Mouse (Mus musculus): Measurements from ENCODE around the gene Trim8. TPM values are rescaled to one million over a fixed set of nuclear protein-coding genes. Genes with fewer than 3 reads are reported as not detected.

Gene Trim8
- total RNA-seq, 2 experiments from 2014 or later, result 113 to 119 TPM

DNA sequence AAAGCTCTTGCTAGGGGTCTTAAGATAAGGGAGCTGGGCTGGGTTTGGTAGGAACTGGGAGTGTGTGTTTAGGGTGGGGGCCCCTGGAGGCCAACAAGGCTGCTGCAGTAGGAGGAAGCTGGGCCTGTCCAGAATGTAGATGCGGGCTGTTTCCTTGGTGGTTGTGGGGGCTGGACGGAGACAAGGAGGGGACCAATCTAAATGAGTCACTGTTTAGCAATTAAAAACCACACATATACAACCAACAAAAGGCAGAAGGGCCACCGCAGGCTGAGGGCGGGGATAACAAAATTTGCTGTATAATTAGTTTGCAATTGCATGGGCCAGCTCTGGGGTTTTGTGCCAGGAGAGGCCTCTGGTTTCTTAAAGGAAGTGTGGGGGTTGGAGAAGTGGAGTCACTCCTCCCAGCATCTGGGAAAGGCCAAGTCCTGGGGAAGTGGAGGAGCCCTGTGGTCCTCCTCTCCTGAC lies 2.6 kb downstream of the Trim8 start:
- intact Hi-C loops (cut with DNase I), result no loop called here
- DNase-seq, result no peak

DNA sequence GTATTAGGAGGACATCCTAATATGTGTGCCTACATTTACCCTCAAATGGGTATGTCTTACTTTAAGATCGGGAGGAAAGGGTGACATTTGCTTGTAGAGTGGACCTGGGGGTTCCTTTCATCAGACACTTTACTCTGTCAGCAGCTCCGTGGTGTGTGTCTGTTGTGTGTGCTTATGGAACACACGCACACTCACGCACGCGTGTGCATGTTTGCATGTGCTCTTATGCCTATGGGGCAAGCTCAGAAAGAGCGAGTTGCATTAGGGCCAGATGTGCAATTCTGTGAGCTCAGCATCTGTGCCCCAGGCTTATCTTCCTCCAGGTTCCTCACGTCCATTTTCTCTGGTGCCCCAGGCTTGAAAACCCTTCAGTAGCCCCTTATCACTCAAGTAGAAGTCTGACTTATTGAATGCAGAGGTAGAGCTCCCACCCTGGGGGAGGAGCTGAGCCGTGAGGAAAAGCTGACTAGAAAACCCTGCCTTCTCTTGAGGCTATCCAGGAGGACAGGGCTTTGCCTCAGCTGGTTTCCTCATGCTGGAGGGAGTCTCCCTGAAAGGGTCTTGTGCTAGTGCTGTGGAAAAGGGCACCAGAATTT lies 3.4 kb downstream of the Trim8 start:
- intact Hi-C loops (cut with DNase I), result no loop called here
- DNase-seq, result no peak

DNA sequence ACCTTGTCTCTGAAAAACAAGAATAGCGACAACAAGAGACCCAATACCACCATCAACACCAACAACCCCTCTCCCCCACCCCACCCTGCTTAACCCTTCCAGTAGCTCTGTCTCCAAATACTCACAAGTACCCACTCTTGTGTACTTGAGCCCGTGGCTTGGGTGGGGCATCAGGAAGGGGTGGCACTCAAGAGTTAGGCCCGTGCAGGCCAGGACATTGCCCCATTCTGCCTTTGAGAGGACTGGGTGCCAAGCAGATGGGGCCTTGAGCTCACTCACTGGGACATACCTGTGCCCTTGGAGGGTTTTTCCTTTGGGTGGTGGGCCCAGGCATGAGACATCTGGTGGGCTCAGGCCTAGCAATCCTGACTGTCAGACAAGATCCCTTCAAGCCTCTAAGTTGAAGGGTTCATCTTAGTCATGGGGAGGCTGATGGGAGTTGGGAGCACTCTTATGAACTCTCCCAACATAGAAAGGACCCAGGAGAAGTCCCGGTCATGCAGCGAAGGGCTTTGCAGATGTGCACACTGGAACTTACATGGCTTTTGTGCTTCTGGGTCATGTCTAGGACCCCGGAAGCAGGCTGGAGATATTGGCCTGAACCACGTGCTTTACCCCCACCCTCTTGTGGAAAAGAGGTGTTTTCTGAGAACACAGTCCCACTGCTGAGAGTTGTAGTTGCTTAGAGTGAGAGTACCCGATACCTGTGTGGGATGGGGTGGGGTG lies 4.3 kb downstream of the Trim8 start:
- DNase-seq, result no peak
- intact Hi-C loops (cut with DNase I), result no loop called here

DNA sequence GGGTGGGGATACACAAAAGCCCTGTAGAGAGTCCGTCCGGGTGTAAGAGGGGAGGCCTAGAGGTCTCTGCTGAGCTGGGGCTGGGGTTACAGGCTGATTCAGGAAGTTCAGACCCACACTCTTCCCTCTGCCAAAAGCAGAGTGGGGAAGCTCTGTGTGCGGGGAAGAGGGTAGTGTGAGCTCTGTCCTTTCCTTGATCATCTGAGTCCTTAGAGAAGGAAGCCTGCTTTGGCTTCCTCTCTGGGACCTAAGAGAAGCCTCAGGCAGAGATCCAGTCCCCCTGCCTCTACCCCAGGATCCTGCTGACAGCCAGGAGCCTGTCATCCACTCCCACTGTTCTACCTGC lies 4.8 kb downstream of the Trim8 start:
- intact Hi-C loops (cut with DNase I), result no loop called here
- DNase-seq, result no peak

DNA sequence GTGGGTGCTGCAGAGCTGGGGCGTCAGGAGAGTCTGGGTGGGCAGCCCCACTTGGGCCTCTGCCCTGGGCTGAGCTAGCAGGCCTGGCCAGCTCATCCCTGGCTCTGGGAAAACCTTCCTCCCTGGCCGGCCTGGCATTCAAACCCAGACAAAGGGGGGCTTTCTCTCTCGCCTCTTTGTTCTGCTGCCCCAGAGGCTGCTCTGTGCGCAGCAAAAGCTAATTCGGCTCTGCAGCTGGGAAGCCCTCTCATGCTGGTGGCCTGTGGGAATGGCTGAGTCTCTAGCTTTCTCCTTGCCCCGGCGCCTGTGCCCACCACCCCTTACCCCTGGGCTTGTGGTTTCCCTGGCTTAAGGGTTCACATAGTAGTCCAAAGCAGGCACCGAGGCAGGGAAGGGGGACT lies 5.7 kb downstream of the Trim8 start:
- intact Hi-C loops (cut with DNase I), result no loop called here
- DNase-seq, result peak; percentile 59

DNA sequence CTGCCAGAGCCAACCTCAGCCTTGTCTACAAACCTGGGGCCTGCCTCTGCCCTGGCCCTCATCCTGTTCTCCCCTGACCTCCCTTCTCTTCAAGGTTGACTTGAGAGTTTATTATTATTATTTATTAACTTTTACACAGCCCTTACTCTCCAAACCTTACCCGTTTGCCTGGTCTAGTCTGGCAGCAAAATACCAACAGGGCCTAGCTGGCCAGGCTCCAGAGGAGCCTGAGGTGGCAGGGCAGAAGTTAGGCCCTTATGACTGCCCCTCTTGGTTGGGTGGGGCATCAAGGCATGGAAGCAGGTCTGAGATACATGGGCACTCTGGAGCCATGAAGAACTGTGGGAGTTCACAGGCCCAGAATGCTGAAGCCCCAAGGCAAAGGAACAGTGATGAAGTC lies 6.3 kb downstream of the Trim8 start:
- DNase-seq, result no peak
- intact Hi-C loops (cut with DNase I), result no loop called here

DNA sequence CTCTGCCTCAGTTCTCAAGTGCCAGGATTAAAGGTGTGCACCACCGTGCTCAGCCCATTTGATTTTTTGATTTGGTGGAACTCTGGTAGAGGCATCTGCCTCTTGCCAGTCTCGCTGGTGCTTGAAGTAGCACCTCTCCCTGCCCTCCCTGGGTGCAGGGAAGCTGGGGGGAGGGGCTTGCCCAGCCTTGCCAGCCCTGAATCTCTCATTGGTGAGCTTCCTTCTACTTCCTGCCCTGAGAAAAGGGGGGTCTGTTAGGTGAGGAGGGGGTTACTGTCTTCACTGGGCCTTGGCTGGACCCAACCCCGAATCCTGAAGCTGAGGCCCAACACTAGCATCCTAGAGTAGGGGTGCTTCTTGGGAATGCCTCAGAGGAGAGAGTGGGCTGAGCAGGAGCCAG lies 7.2 kb downstream of the Trim8 start:
- DNase-seq, result no peak
- intact Hi-C loops (cut with DNase I), result no loop called here

DNA sequence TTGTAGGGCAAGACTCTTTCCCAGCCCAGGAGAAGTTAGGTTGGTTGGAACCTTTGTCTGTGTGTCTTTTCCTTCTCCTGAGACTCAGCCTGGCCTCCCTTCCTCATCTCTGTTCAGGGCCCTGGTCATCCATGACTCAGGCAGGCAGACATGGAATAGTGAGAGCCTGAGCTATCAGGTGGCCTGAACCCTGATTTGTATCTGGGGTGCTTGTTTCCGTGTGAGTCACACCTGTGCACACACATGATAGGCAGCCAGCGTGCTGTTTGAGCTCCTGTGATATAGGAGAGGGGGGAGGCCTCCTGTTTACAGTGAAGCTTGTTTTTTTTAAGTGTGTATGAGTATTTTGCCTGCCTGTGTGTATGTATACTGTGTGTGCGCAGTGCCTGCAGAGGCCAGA lies 7.7 kb downstream of the Trim8 start:
- intact Hi-C loops (cut with DNase I), result no loop called here
- no peak for DNase-seq

DNA sequence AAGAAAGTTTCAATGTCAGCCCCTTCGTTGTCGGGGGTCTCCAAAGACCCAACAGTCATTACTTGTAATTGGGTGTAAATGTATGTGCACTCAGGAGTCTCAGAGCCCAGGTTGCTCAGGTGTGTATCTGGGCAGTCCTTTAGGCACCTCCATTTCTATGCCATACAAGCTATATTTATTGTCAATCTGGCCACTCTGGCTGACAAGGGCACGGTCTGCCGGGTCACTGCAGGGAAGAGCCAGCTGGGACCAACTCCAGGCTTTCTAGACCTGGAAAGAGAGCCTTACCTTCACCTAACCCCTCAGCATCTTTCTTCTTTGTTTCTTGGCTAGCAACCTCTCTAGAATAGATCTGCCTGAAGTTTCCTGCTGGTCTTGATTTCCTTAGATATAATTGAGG lies 8.2 kb downstream of the Trim8 start:
- intact Hi-C loops (cut with DNase I), result no loop called here
- no peak for DNase-seq

DNA sequence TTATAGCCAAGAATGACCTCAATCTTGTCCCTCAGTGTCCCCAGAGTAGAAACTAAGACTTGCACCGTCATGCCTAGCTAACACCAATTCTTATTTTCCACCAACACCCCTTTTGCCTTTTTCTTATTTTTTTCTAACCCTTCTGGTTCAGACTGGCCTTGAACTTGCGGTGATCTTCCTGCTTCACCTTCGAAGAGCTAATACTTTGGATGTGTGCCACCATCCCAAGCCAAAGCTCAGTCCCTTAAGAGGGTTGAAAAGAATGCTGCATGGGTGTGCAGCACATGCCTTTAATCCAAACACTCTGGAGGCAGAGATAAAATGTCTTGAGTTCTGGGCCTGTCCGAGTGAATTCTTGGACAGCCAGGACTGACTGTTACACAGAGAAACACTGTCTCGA lies 8.9 kb downstream of the Trim8 start:
- no peak for DNase-seq
- intact Hi-C loops (cut with DNase I), result no loop called here

DNA sequence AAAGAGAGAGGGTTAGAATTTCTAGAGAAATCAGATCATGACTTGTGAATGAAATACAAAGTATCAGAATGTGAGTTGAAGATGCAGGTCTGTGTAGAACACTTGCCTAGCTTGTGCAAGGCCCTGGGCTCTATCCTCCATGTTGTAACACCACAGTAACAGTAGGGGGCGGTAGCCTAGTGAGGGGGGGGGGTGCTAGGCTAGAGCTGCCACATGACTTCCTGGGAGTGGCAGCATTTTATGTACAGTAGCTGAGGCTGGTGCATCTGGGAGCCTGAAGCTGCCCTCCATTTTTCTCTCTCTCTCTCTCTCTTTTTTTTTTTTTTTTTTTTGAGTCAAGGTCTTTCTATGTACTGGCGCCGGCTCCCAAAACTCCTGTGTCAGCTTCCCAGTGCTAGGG lies 9.3 kb downstream of the Trim8 start:
- no peak for DNase-seq
- intact Hi-C loops (cut with DNase I), result no loop called here

DNA sequence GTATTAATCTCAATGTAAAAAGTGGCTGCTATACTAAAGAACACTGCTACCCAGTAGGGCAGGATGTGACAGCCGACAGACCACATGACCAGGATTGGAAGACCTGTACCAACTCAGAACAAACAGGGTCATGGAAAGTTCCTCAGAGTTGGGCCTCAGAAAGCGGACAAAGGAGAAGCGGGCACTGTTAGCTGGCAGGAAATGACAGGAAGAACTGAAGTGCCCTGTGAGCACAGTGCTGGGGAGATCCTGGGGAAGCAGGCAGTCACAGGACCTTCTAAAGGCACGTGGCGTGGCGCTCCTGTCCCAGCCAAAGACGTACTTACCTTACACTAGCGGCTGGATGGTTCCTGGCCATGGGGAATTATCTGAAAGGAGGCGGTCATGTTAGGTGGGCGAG lies 9.8 kb downstream of the Trim8 start:
- no peak for DNase-seq
- intact Hi-C loops (cut with DNase I), result no loop called here

DNA sequence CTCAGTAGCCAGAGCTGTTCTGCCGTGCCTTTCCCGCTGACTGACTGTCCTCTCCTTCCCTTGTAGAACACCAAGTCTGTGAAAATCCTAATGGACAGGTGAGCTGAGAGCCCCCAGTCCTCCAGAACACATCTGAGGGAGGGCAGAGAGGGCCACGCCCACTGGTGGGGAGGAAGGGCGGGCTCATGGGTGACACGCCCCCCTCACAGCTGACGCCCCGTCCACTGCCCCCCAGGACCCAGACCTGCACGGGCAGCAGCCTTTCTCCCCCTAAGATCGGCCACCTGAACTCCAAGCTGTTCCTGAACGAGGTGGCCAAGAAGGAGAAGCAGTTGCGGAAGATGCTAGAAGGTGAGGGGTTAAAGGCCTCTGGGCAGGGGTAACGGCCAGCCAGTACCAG lies 12.9 kb downstream of the Trim8 start:
- DNase-seq, result no peak
- intact Hi-C loops (cut with DNase I), result no loop called here

DNA sequence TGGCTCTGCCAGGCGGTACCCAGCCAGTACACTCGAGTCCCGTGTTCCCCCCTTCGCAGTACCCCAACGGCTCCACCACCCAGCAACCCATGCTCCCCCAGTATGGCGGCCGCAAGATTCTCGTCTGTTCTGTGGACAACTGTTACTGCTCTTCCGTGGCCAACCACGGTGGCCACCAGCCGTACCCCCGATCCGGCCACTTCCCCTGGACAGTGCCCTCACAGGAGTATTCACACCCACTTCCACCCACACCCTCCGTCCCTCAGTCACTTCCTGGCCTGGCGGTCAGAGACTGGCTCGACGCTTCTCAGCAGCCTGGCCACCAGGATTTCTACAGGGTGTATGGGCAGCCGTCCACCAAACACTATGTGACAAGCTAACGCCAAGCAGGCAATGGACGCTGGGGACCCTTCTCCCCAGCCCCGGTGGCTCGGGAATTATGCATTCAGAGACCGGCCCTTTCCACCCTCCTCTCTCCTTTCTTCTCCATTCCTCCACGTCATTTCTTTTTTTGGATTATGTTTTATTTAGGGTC lies 13.9 kb downstream of the Trim8 start:
- intact Hi-C loops (cut with DNase I), result no loop called here
- DNase-seq, result no peak

DNA sequence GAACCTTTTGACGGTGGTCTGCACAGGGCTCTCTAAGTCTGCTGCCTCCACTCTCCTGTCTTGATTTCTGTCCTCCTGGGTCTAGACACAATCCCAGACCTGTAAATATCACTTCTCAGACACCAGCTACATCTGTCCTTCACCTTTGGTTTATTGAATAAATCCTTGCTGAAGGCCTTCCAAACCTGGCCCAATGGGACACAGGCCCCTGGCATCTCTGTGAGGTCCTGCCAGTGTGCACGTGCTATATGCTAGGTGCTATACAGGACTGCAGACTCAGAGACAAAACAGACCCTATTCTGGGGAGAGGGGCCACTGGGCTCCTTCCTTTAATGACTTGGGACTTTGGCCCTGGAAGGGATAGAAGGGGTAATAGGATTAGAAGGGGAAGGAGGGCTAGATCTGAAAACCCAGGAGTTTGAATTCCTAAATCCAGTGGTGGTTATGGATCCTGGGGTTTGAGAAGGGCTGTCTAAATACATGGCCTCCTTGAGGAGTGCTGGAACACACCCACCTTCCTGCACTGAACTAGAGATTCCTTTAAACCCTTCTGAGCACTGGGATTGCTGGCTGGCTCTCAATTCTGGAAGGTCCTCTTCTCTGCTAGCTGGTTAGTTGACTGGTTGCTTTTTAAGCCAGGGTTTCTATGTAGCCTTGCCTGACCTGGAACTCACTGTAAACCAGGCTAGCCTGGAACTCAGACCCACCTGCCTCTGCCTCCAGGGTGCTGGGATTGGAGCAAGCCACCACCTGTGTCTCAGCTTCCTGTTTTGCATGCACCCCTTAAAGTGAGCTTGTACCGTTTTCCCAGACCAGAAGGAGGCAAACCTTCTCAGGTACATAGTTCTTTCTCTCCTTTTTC lies 15.4 kb downstream of the Trim8 start:
- intact Hi-C loops (cut with DNase I), result no loop called here
- no peak for DNase-seq

DNA sequence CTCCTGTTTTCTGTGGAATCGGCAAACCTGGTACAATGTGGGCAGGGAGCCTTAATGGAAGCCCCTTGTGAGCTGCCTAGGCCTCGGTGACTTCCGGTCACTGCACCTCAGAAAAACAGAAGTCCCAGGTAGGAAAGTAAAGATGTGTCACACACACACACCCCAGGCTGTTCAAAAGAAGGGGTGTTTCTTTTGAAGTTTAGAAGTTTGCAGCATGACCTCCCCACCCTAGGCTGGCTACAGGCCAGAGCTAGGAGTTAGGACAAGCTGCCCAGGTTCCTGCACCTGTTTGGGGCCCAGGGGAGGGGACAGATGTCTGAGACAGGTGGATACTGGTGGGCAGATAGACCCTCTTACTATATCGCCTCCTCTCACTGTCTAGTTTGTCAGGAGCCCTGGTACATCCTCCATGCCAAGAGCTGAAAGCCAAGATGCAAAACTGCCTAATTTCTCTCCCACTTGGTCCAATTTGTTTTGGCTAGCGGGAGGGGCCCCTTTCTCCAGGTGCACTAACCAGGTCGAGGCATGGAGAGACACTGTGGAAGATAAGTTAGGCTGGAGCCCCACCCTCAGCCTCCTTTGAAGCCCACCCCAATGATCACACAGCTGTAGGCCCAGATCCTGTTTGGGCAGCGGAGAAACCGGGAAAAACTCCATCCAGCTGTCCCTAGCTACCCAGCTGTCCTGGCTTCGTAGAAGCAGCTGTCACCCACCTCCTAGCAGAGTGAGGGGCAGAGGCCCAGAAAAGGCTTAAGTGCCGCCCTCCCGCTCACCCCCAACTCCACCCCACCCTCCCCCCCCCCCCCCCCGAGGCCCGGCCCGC lies 16.2 kb downstream of the Trim8 start:
- intact Hi-C loops (cut with DNase I), result no loop called here
- DNase-seq, result no peak

DNA sequence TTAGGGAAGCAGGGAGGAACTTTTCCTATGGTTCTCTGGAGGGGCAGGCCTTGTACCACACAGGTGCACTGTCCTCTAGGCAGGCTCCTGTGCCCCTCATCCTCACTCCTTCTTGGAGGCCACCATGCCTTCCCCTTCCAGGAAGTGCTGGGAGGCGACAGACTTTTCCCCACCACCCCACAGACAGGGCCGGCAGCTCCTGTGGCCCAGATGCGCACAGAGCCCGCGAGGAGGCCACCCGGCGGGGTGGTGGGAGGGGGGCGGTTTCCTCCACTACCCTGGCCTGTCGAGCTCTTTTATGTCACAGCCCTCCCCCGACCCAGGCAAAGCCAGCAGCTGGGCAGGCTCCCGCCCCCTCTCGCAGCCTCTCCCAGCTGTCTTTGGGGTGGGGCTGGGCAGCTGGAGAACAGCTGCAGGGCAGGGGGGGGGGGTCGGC lies 16.9 kb downstream of the Trim8 start:
- intact Hi-C loops (cut with DNase I), result no loop called here
- DNase-seq, result no peak

DNA sequence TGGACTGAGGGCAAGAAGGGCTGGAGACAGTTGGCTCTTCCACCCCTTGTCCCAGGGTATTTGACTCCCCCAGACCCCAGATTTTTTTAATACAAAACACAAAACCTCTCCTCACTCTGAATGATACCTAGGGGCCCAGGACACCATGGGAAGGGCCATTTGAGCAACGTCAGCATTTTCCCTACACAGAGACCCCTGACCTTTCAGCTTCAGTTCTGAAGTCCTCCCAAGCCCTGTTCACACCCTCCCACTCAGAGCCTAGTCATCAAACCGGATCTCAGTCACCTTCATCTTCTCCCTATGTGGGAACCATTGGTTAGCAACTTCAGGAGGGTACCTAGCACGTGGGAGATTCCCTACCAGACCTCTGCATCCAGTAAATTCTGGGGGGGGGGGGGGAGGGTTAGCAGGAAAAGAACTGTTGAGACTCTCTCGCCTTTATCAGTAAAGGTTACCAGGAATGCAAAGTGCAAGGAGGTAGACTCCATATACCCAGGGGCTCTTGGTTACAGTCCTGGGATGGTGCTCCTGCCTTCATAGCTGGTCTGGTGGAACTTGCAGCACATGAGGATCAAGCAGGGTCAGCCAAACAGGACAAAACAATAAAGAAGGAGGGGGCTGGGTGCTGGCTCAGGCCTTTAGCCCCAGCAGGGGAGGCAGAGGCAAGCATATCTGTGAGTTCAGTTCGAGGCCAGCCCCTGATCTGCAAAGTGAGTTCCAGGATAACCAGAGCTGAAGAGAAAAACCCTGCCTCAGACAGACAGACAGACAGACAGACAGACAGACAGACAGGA lies 17.5 kb downstream of the Trim8 start:
- DNase-seq, result no peak
- intact Hi-C loops (cut with DNase I), result no loop called here

DNA sequence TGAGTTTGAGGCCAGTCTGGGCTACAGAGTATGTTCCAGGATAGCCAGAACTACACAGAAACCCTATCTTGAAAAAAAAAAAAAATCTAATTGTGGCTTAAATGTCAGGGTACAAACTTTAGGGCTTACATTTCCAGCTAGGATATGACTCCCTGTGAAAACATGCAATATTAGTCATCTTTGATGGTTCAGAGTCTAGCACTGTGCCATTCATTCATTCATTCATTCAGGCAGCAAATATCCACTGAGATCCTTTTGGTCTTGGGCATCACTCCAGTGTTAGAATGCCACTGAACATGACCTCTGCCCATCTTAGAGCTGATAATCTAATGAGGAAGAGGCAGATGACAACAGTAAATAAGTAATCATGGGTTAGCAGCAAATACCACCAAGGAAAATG lies 20.2 kb downstream of the Trim8 start:
- intact Hi-C loops (cut with DNase I), result no loop called here
- no peak for DNase-seq

DNA sequence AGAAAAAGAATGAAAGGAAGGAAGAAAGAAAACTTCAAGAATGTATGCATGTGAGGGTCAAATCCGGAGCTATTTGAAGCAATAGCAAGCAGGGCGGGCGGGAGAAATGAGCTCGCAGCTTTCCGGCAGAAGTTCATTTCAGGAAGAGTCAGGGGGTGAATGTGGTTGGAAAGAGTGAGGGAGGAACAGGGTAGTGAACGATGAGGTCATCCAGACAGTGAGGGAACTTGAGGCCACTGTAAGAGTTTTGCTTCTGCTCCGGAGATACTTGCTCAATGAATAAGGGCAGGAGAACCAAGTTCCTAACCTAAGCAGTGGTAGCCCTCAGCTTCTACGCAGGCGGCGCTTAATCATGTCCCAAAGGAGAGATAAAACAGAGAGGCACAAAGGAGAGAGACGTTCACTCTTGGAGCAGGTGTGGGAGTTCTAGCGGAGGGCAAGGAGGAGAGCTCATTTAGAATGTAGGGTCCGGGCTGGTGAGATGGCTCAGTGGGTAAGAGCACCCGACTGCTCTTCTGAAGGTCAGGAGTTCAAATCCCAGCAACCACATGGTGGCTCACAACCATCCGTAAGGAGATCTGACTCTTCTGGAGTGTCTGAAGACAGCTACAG lies 21.0 kb downstream of the Trim8 start:
- intact Hi-C loops (cut with DNase I), result no loop called here
- DNase-seq, result no peak

All from left cerebral cortex, postnatal 4 days (tissue).